Mouse (Mus musculus): Measurements from ENCODE around the gene Acot11.

DNA sequence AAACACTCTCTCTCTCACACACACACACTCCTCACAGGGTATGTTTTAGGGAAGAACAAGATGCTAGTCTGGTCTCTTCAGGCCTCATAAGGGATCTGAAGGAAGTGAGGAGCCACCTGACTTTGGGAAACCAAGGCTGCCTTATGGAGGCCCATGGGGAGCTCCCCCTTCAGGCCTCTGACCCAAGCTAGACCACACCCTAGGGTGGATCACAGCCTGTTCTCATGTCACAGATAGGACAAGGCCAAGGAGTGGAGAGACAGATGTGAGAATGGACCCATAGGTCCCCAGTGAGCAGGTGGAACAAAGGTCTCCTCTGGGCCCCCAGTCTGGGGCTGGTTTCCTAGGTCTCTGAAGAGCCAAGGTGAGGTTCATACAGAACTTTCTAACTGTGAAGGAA is 12.5 kb downstream of the Acot11 start:
- TF ChIP-seq EP300 (IDR thresholded peaks at IDR 0.05) (no peak), CTCF (IDR thresholded peaks at IDR 0.05) (no peak)

Data from lung, postnatal 0 days (tissue).